8 mouse cellular contexts compared by ENCODE assay signal in the genomic region with DNA sequence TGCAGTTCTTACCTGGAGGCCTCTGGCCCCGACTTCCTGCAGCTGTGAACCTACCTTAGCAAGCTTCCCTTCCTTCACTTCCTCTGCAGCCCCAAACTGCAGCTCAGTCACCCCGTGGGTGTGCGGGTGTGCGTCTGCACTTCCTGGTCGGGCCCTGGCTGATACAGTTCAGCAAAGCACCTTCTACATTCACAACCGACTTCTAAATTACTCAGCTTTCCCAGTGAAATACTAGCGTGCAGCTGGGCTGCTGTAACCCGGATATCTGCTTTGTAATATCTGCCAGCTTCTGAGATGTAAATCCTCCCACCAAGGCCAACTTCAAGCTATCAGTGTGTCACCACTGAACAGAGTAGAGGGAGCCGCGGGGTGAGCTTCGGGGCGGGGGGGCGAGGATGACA. TPM values are rescaled to one million over a fixed set of nuclear protein-coding genes. Genes with fewer than 3 reads are reported as not detected.
DNase-seq lines count a peak whose midpoint lies in the region; ATAC-seq and TF ChIP-seq lines count a peak whose summit lies in the region.

No protein-coding gene starts in this region.

- peak; percentile 92 for DNase-seq in heart, adult 11 months
- no peak for DNase-seq in heart, postnatal 14 days
- DNase-seq in MEL (ENCODE audit: low read depth, low spot score): peak; percentile 57
- peak; percentile 48 for DNase-seq in lung, postnatal 25 days (ENCODE audit: low spot score)
- no peak for DNase-seq in urinary bladder, adult 2 months (ENCODE audit: low spot score)
- DNase-seq in left cerebral cortex, postnatal 36 days (ENCODE audit: low spot score in 2 of 2): no peak

- no peaks in the 10 kb centered on the region for H3K9me3 ChIP-seq in MEL (replicated peaks; ENCODE audit: insufficient read depth, low read length)
- no peaks in the 10 kb centered on the region for H3K9me3 ChIP-seq in stomach, embryonic 16.5 days (replicated peaks; ENCODE audit: control insufficient read depth, low read length)

- peaks cover 5 to 6% of the 10 kb centered on the region in 2 experiments for H3K36me3 ChIP-seq in MEL (ENCODE audit: control insufficient read depth in 1 of 2, insufficient read depth in 2 of 2, low read length in 2 of 2)
- peaks cover 2% of the 10 kb centered on the region; the same call in 1 of the 2 replicates for H3K36me3 ChIP-seq in stomach, embryonic 16.5 days (ENCODE audit: control insufficient read depth, insufficient read depth, low read length)

- TF ChIP-seq CTCF in MEL (IDR thresholded peaks at IDR 0.05 in 2 of 3, conservative IDR thresholded peaks at IDR 0.05 in 1 of 3; ENCODE audit: control insufficient read depth in 1 of 3, insufficient read depth in 1 of 3, low read depth in 2 of 3, low read length in 3 of 3, poor library complexity in 1 of 3, severe bottlenecking in 1 of 3): no peak

- 0 out of 4 replicates have a peak, but pooled peaks of 1 of the 2 experiments have one; percentile 10 for TF ChIP-seq EP300 in MEL (IDR thresholded peaks at IDR 0.05; ENCODE audit: low read depth in 1 of 2, low read length in 2 of 2)

- intact Hi-C loops in heart, postnatal 14 days (cut with DNase I): no loop called here
- intact Hi-C loops in left cerebral cortex, postnatal 36 days (cut with DNase I): no loop called here

- WGBS in stomach, embryonic 16.5 days: 69% methylated on average over 13 of the region's 13 CpGs

- no peaks in the 10 kb centered on the region for H3K27me3 ChIP-seq in MEL (ENCODE audit: control insufficient read depth in 1 of 2, insufficient read depth in 2 of 2, low read length in 2 of 2)
- H3K27me3 ChIP-seq in stomach, embryonic 16.5 days (ENCODE audit: control insufficient read depth, insufficient read depth, low read length): no peaks in the 10 kb centered on the region

- peak; percentile 65 for ATAC-seq in granulocyte monocyte progenitor cell, adult 5-6 weeks (replicated peaks; ENCODE audit: poor library complexity, severe bottlenecking)
- ATAC-seq in stomach, embryonic 16.5 days (ENCODE audit: insufficient read depth, low FRiP score): no peak

- H3K79me2 ChIP-seq in MEL (ENCODE audit: control insufficient read depth, insufficient read depth, low read length, poor library complexity): no peaks in the 10 kb centered on the region

- no peak for TF ChIP-seq POLR2A in MEL (IDR thresholded peaks at IDR 0.05; ENCODE audit: control insufficient read depth in 1 of 2, insufficient read depth in 1 of 2, low read depth in 1 of 2, low read length in 2 of 2, poor library complexity in 1 of 2)

- peak overlapping the region; percentile 28 for H3K27ac ChIP-seq in MEL (ENCODE audit: control insufficient read depth, low read depth, low read length)
- H3K27ac ChIP-seq in stomach, embryonic 16.5 days (ENCODE audit: low read length): peak overlapping the region; percentile 64

- H3K4me3 ChIP-seq in MEL (ENCODE audit: control insufficient read depth in 1 of 2, insufficient read depth in 1 of 2, low read depth in 2 of 2, low read length in 2 of 2): no peak overlapping the region
- no peak overlapping the region for H3K4me3 ChIP-seq in stomach, embryonic 16.5 days (replicated peaks; ENCODE audit: low read length)

- peaks cover 0 to 11% of the 10 kb centered on the region in 2 experiments; a peak in 3 of 4 replicates for H3K4me1 ChIP-seq in MEL (ENCODE audit: control insufficient read depth in 1 of 2, insufficient read depth in 2 of 2, low read length in 2 of 2)
- peaks cover 12% of the 10 kb centered on the region for H3K4me1 ChIP-seq in stomach, embryonic 16.5 days (ENCODE audit: control insufficient read depth, insufficient read depth, low read length)

- no peak for TF ChIP-seq RAD21 in MEL (IDR thresholded peaks at IDR 0.05; ENCODE audit: low read depth, low read length)

- H3K4me2 ChIP-seq in stomach, embryonic 16.5 days (ENCODE audit: low read depth, low read length): no peak overlapping the region

- H3K9ac ChIP-seq in MEL (ENCODE audit: control insufficient read depth, low read depth, low read length, poor library complexity, severe bottlenecking): peak overlapping the region; percentile 35
- H3K9ac ChIP-seq in stomach, embryonic 16.5 days (ENCODE audit: low read length): peak overlapping the region; percentile 47

TF ChIP-seq in MEL, 35 proteins besides CTCF, POLR2A, EP300 and RAD21 (continues in another document):
- TF ChIP-seq TCF12 (IDR thresholded peaks at IDR 0.05; ENCODE audit: low read depth, low read length) (no peak), NRF1 (IDR thresholded peaks at IDR 0.05; ENCODE audit: insufficient read depth, low read depth, low read length, poor library complexity, severe bottlenecking) (no peak), SMC3 (IDR thresholded peaks at IDR 0.05; ENCODE audit: low read depth, low read length) (no peak; the same call in 1 of the 2 replicates), POLR2AphosphoS5 (IDR thresholded peaks at IDR 0.05; ENCODE audit: borderline replicate concordance, low read depth, low read length) (no peak), MAX (IDR thresholded peaks at IDR 0.05; ENCODE audit: low read length) (no peak), MYB (IDR thresholded peaks at IDR 0.05; ENCODE audit: low read depth, low read length) (no peak), MEF2A (IDR thresholded peaks at IDR 0.05; ENCODE audit: extremely low read depth, insufficient replicate concordance, low read depth, low read length, poor library complexity, severe bottlenecking) (no peak), ZMIZ1 (IDR thresholded peaks at IDR 0.05; ENCODE audit: low read depth, low read length) (no peak), MXI1 (IDR thresholded peaks at IDR 0.05; ENCODE audit: low read depth, low read length) (peak; percentile 29; the same call in 1 of the 2 replicates), KAT2A (conservative IDR thresholded peaks at IDR 0.05; ENCODE audit: low read depth, low read length) (no peak), ELF1 (IDR thresholded peaks at IDR 0.05; ENCODE audit: low read depth, low read length) (peak; percentile 65; the same call in 1 of the 2 replicates), E2F4 (IDR thresholded peaks at IDR 0.05; ENCODE audit: borderline replicate concordance, low read depth, low read length) (no peak), TBP (IDR thresholded peaks at IDR 0.05; ENCODE audit: low read depth, low read length) (no peak), HCFC1 (IDR thresholded peaks at IDR 0.05; ENCODE audit: low read depth, low read length) (peak; percentile 28; the same call in 1 of the 2 replicates), BHLHE40 (IDR thresholded peaks at IDR 0.05; ENCODE audit: borderline replicate concordance, low read depth, low read length) (no peak), MAZ (IDR thresholded peaks at IDR 0.05; ENCODE audit: low read depth, low read length) (no peak), UBTF (IDR thresholded peaks at IDR 0.05; ENCODE audit: borderline replicate concordance, insufficient read depth, low read depth, low read length) (no peak), POLR2AphosphoS2 (IDR thresholded peaks at IDR 0.05; ENCODE audit: low read length) (no peak), MYC (IDR thresholded peaks at IDR 0.05; ENCODE audit: low read depth, low read length) (no peak)

RNA-seq across cellular contexts. Expression of gene Wdr73, which starts 11.2 kb away (rescaled TPM):
- 1 to 10 TPM; 6.3 to 7.6 TPM for total RNA-seq in heart, postnatal 14 days (2021)
- 58.0 and 67.0 TPM in 2 replicates for total RNA-seq in MEL (2012; rRNA removed)
- polyA plus RNA-seq in MEL (2012; ENCODE audit: insufficient read depth in 1 of 2, insufficient read length in 2 of 2, low read depth in 1 of 2, low replicate concordance in 2 of 2, missing spikeins in 1 of 2): 10 to 100 TPM in 1 of 2 experiments, not detected in 1; 57.8 TPM
- total RNA-seq in granulocyte monocyte progenitor cell, adult 5-6 weeks (2014; fragmentation: Nextera tagmentation): 23.6 and 33.8 TPM in 2 replicates
- 27.2 and 31.5 TPM in 2 replicates for total RNA-seq in granulocyte monocyte progenitor cell, adult 5-6 weeks (2017)
- polyA plus RNA-seq in stomach, embryonic 16.5 days (2015; fragmentation: Nextera tagmentation; extraction: Ambion mirVana): 25.2 and 29.1 TPM in 2 replicates
- 16.7 and 19.2 TPM in 2 replicates for polyA plus RNA-seq in urinary bladder, adult 2 months (2012; rRNA removed)
- total RNA-seq in left cerebral cortex, postnatal 36 days (2021): 10 to 100 TPM; 22.9 to 25.8 TPM

RNA-seq across cellular contexts. Expression of gene Nmb, which starts 15.0 kb away (rescaled TPM):
- 1 to 10 TPM; 5.8 to 8.2 TPM for total RNA-seq in heart, postnatal 14 days (2021)
- total RNA-seq in MEL (2012; rRNA removed): 4.4 and 4.7 TPM in 2 replicates
- polyA plus RNA-seq in MEL (2012; ENCODE audit: insufficient read depth in 1 of 2, insufficient read length in 2 of 2, low read depth in 1 of 2, low replicate concordance in 2 of 2, missing spikeins in 1 of 2): 1 to 10 TPM in 1 of 2 experiments, not detected in 1; 4.6 TPM
- total RNA-seq in granulocyte monocyte progenitor cell, adult 5-6 weeks (2014; fragmentation: Nextera tagmentation): 5.0 TPM in 1 of 2 replicates, not detected in the other
- 1.4 TPM in 1 of 2 replicates, not detected in the other for total RNA-seq in granulocyte monocyte progenitor cell, adult 5-6 weeks (2017)
- polyA plus RNA-seq in stomach, embryonic 16.5 days (2015; fragmentation: Nextera tagmentation; extraction: Ambion mirVana): 3.5 and 4.4 TPM in 2 replicates
- polyA plus RNA-seq in urinary bladder, adult 2 months (2012; rRNA removed): 4.2 and 5.5 TPM in 2 replicates
- total RNA-seq in left cerebral cortex, postnatal 36 days (2021): 1 to 10 TPM; 3.3 to 7.1 TPM

RNA-seq across cellular contexts. Expression of gene Zscan2, which starts 29.1 kb away (rescaled TPM):
- 1 to 10 TPM; 5.2 to 7.0 TPM for total RNA-seq in heart, postnatal 14 days (2021)
- total RNA-seq in MEL (2012; rRNA removed): 1.1 and 1.2 TPM in 2 replicates
- 1 to 10 TPM in 1 of 2 experiments, not detected in 1; 2.4 TPM for polyA plus RNA-seq in MEL (2012; ENCODE audit: insufficient read depth in 1 of 2, insufficient read length in 2 of 2, low read depth in 1 of 2, low replicate concordance in 2 of 2, missing spikeins in 1 of 2)
- 5.5 and 6.4 TPM in 2 replicates for total RNA-seq in granulocyte monocyte progenitor cell, adult 5-6 weeks (2014; fragmentation: Nextera tagmentation)
- total RNA-seq in granulocyte monocyte progenitor cell, adult 5-6 weeks (2017): 5.6 and 6.9 TPM in 2 replicates
- 1.4 and 1.6 TPM in 2 replicates for polyA plus RNA-seq in stomach, embryonic 16.5 days (2015; fragmentation: Nextera tagmentation; extraction: Ambion mirVana)
- polyA plus RNA-seq in urinary bladder, adult 2 months (2012; rRNA removed): 6.7 and 7.5 TPM in 2 replicates
- 10 to 100 TPM; 13.4 to 15.2 TPM for total RNA-seq in left cerebral cortex, postnatal 36 days (2021)

RNA-seq across cellular contexts. Expression of gene Sec11a, which starts 57.7 kb away (rescaled TPM):
- 10 to 100 TPM; 50.2 to 61.5 TPM for total RNA-seq in heart, postnatal 14 days (2021)
- 132 and 144 TPM in 2 replicates for total RNA-seq in MEL (2012; rRNA removed)
- 100 to 1,000 TPM in 1 of 2 experiments, not detected in 1; 114 TPM for polyA plus RNA-seq in MEL (2012; ENCODE audit: insufficient read depth in 1 of 2, insufficient read length in 2 of 2, low read depth in 1 of 2, low replicate concordance in 2 of 2, missing spikeins in 1 of 2)
- total RNA-seq in granulocyte monocyte progenitor cell, adult 5-6 weeks (2014; fragmentation: Nextera tagmentation): 144 and 167 TPM in 2 replicates
- 393 and 465 TPM in 2 replicates for total RNA-seq in granulocyte monocyte progenitor cell, adult 5-6 weeks (2017)
- 227 and 228 TPM in 2 replicates for polyA plus RNA-seq in stomach, embryonic 16.5 days (2015; fragmentation: Nextera tagmentation; extraction: Ambion mirVana)
- polyA plus RNA-seq in urinary bladder, adult 2 months (2012; rRNA removed): 105 and 113 TPM in 2 replicates
- 10 to 100 TPM; 42.8 to 48.1 TPM for total RNA-seq in left cerebral cortex, postnatal 36 days (2021)

Comparison
In these comparisons a context has a peak if more than half of its experiments do, and no peak if none do; other contexts are left out.
1. DNase-seq: peak in heart, adult 11 months (single experiment), MEL (single experiment) and lung, postnatal 25 days (single experiment); none in heart, postnatal 14 days (0 of 2), urinary bladder, adult 2 months (single experiment) and left cerebral cortex, postnatal 36 days (0 of 2).